Mouse (Mus musculus) stomach, embryonic 16.5 days (tissue): ENCODE results near the gene Tfcp2. TPM values are rescaled to one million over a fixed set of nuclear protein-coding genes. Genes with fewer than 3 reads are reported as not detected.
"Not testable (repeated sequence)": the region's sequence is repeated elsewhere in the genome, so short reads cannot be mapped to it uniquely, and the experiment has no call there.

Experiments used
- ATAC-seq: fragments of 200-750 bp; cut with Nextera tagmentation; 2 replicates; pipeline ENCODE4 v1.8.0; 2017; ENCODE audit warnings: moderate number of reproducible peaks, moderate TSS enrichment; ENCODE audit not compliant: insufficient read depth, low FRiP score
- H3K27ac ChIP-seq: fragments of 300-500 bp; sonication (generic); 2 replicates; pipeline ENCODE4 v1.5.1; 2014; ENCODE audit warnings: low read length
- H3K27me3 ChIP-seq: fragments of 300-500 bp; sonication (generic); 2 replicates; pipeline ENCODE4 v1.6.1; 2014; ENCODE audit warnings: low read length, control low read depth, mixed read lengths; ENCODE audit not compliant: control insufficient read depth, insufficient read depth
- H3K36me3 ChIP-seq: fragments of 300-500 bp; sonication (generic); 2 replicates; pipeline ENCODE4 v1.6.1; 2014; ENCODE audit warnings: low read length; ENCODE audit not compliant: control insufficient read depth, insufficient read depth
- H3K4me1 ChIP-seq: fragments of 300-500 bp; sonication (generic); 2 replicates; pipeline ENCODE4 v1.6.1; 2014; ENCODE audit warnings: low read length, control low read depth, mixed read lengths; ENCODE audit not compliant: control insufficient read depth, insufficient read depth
- H3K4me2 ChIP-seq: fragments of 300-500 bp; sonication (generic); 2 replicates; pipeline ENCODE4 v1.6.1; 2014; ENCODE audit warnings: low read depth, low read length, mixed read lengths
- H3K4me3 ChIP-seq: fragments of 300-500 bp; sonication (generic); replicated peaks from 2 replicates; pipeline ENCODE4 v1.5.1; 2014; ENCODE audit warnings: mild to moderate bottlenecking, low read length
- H3K9ac ChIP-seq: fragments of 300-500 bp; sonication (generic); 2 replicates; pipeline ENCODE4 v1.6.1; 2014; ENCODE audit warnings: low read length
- H3K9me3 ChIP-seq: fragments of 300-500 bp; sonication (generic); replicated peaks from 2 replicates; pipeline ENCODE4 v1.6.1; 2016; ENCODE audit warnings: low read length, control low read depth; ENCODE audit not compliant: control insufficient read depth
- WGBS: fragments of 180-500 bp; shearing (Covaris S2); extraction: QIAGEN DNeasy Blood & Tissue Kit; methylation state at CpG from one replicate; pipeline ENCODE4 v1.1.7; 2014; 5-methylcytosine and 5-hydroxymethylcytosine counted together
- polyA plus RNA-seq: library from polyadenylated mRNA; unstranded; fragments of >200 nt; fragmentation: Nextera tagmentation; extraction: Ambion mirVana; gene quantifications from 2 replicates; pipeline ENCODE4 v1.2.1, GENCODE M21; 2015

Gene Tfcp2
- polyA plus RNA-seq, 1 experiment from 2014 or later = 20.0 TPM

GRCm38 (mm10) chr15:100541001-100541400 is 10.8 kb downstream of the Tfcp2 start:
- WGBS = 63% methylated on average over 1 of the region's 1 CpGs

GRCm38 (mm10) chr15:100539411-100539810 is 12.4 kb downstream of the Tfcp2 start:
- Histone ChIP-seq H3K9ac (no peak overlapping the region), H3K27me3 (no peaks in the 10 kb centered on the region), H3K4me2 (no peak overlapping the region), H3K9me3 (no peaks in the 10 kb centered on the region), H3K4me1 (no peaks in the 10 kb centered on the region), H3K4me3 (no peak overlapping the region), H3K36me3 (no peaks in the 10 kb centered on the region; the same call in 1 of the 2 replicates), H3K27ac (no peak overlapping the region)
- no peak for ATAC-seq
- 92% methylated on average over 9 of the region's 9 CpGs for whole genome bisulfite sequencing

More at GRCm38 (mm10) chr15:100541001-100541400, 10.8 kb downstream of the Tfcp2 start:
- H3K36me3 ChIP-seq, H3K9ac ChIP-seq, H3K27me3 ChIP-seq, H3K27ac ChIP-seq, ATAC-seq, H3K4me3 ChIP-seq, H3K4me1 ChIP-seq, H3K4me2 ChIP-seq, H3K9me3 ChIP-seq: not testable (repeated sequence)

- H3K4me2 ChIP-seq = no peak overlapping the region
- no peaks in the 10 kb centered on the region; the same call in 1 of the 2 replicates for H3K36me3 ChIP-seq
- ATAC-seq = no peak
- H3K4me1 ChIP-seq = no peaks in the 10 kb centered on the region
- no peak overlapping the region for H3K4me3 ChIP-seq
- no peaks in the 10 kb centered on the region for H3K9me3 ChIP-seq
- WGBS = 86% methylated on average over 6 of the region's 6 CpGs
- H3K27ac ChIP-seq = no peak overlapping the region
- H3K9ac ChIP-seq = no peak overlapping the region
- no peaks in the 10 kb centered on the region for H3K27me3 ChIP-seq
These were observed 13.9 kb downstream of the Tfcp2 start for GRCm38 (mm10) chr15:100537913-100538312.

DNA sequence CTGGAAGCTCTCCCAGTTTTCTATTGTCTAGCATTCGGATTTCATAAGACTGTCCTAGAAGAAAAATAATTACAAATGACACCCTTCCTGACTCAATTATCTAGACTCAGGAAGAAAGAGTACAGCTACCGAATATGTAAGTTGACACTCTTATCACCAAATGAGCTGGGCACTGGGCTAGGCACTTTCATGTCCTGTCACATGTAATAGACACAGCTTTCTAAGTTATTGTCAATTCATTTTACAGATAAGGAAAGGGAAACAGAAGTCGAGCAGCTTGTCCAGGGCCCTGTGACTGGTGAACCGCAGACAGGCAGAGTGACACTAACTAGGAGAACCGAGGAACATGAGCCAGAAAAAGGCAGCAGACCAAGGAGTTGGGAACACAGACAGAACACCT is 23.9 kb downstream of the Tfcp2 start:
- no peak overlapping the region for H3K27ac ChIP-seq
- no peak overlapping the region for H3K4me3 ChIP-seq
- 0 out of 2 replicates have a peak, but pooled peaks cover 3% of the 10 kb centered on the region for H3K36me3 ChIP-seq
- no peak overlapping the region for H3K4me2 ChIP-seq
- H3K9ac ChIP-seq = no peak overlapping the region
- WGBS = 65% methylated on average over 5 of the region's 5 CpGs
- H3K4me1 ChIP-seq = no peaks in the 10 kb centered on the region
- H3K9me3 ChIP-seq = no peaks in the 10 kb centered on the region
- no peaks in the 10 kb centered on the region for H3K27me3 ChIP-seq
- ATAC-seq = no peak

GRCm38 (mm10) chr15:100525405-100525804 is 26.4 kb downstream of the Tfcp2 start:
- H3K4me1 ChIP-seq = no peaks in the 10 kb centered on the region
- H3K9me3 ChIP-seq = no peaks in the 10 kb centered on the region
- no peak overlapping the region for H3K9ac ChIP-seq
- no peak overlapping the region for H3K4me3 ChIP-seq
- 0 out of 2 replicates have a peak, but pooled peaks cover 4% of the 10 kb centered on the region for H3K36me3 ChIP-seq
- ATAC-seq = no peak
- no peaks in the 10 kb centered on the region for H3K27me3 ChIP-seq
- H3K4me2 ChIP-seq = no peak overlapping the region
- no peak overlapping the region for H3K27ac ChIP-seq
- 94% methylated on average over 14 of the region's 14 CpGs for WGBS

DNA sequence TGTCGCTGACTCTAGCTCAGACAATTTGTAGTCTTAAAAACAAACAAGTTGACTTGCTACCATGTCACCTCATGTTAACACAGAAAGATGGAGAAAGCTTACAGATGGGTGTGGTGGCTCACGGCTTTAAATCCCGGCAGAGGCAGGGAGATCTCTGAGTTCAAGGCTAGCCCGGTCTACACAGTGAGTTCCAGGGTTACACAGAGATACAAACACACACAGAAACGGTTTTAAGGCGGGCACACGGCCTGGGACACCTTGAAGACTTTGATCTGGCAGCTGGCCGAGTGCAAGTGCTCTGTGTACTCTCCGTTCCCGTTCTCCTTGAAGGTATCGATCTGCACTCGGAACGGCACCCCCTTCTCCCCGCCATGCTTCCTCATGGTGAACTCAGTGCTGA is 31.5 kb downstream of the Tfcp2 start:
- WGBS = 88% methylated on average over 14 of the region's 14 CpGs
- H3K36me3 ChIP-seq = 0 out of 2 replicates have a peak, but pooled peaks cover 11% of the 10 kb centered on the region
- no peaks in the 10 kb centered on the region for H3K9me3 ChIP-seq
- no peak overlapping the region for H3K9ac ChIP-seq
- H3K27me3 ChIP-seq = no peaks in the 10 kb centered on the region
- no peak for ATAC-seq
- no peak overlapping the region for H3K27ac ChIP-seq
- no peak overlapping the region for H3K4me3 ChIP-seq
- no peak overlapping the region for H3K4me2 ChIP-seq
- no peaks in the 10 kb centered on the region for H3K4me1 ChIP-seq

DNA sequence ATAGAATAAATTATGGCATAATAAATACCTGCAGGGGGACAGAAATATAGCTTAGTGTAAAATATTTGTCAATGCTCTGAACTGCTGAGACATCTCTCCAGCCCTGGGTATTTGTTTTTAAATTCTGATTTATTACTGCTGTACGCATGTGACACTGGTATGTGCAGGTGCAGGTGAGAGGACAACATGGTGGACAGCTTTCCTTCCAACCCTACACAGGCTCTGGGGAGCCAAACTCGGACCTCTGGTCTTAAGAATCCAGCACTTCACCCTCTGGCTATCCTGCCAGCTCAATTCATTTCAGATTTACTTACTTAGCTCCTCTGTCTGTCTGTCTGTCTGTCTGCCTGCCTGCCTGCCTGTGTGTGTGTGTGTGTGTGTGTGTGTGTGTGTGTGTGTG is 36.7 kb downstream of the Tfcp2 start:
- Histone ChIP-seq H3K9me3 (no peaks in the 10 kb centered on the region), H3K4me1 (no peaks in the 10 kb centered on the region), H3K4me3 (no peak overlapping the region), H3K4me2 (no peak overlapping the region), H3K9ac (no peak overlapping the region), H3K36me3 (peaks cover 29% of the 10 kb centered on the region; the same call in 1 of the 2 replicates), H3K27ac (no peak overlapping the region), H3K27me3 (no peaks in the 10 kb centered on the region)
- WGBS = 85% methylated on average over 2 of the region's 2 CpGs
- no peak for ATAC-seq

DNA sequence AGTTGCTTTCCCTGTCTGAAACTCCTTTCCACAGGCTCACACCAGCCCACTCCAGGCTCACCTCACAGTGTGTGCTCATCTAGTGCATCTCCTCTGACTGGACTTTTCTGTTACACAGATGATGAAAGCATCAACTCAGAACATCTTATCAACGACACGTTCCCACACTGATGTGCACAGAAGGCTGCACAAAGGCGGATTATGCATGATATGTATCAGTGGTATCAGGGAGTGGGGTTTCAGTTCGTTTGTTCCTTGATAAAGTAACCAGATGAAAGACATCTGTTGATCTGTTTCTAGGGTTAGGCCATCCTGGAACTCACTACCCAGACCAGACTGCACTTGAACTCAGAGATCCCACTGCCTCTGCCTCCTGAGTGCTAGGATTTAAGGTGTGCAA is 38.4 kb downstream of the Tfcp2 start:
- no peak for ATAC-seq
- no peaks in the 10 kb centered on the region for H3K27me3 ChIP-seq
- no peak overlapping the region for H3K4me2 ChIP-seq
- no peak overlapping the region for H3K9ac ChIP-seq
- WGBS = 83% methylated on average over 4 of the region's 4 CpGs
- H3K4me3 ChIP-seq = no peak overlapping the region
- H3K4me1 ChIP-seq = no peaks in the 10 kb centered on the region
- H3K27ac ChIP-seq = no peak overlapping the region
- no peaks in the 10 kb centered on the region for H3K9me3 ChIP-seq
- peaks cover 34% of the 10 kb centered on the region; the same call in 1 of the 2 replicates for H3K36me3 ChIP-seq

- H3K9ac ChIP-seq = no peak overlapping the region
- WGBS = 92% methylated on average over 11 of the region's 11 CpGs
- H3K27ac ChIP-seq = no peak overlapping the region
- H3K36me3 ChIP-seq = peaks cover 30% of the 10 kb centered on the region; the same call in 1 of the 2 replicates
- H3K4me2 ChIP-seq = no peak overlapping the region
- no peak for ATAC-seq
- H3K9me3 ChIP-seq = no peaks in the 10 kb centered on the region
- no peaks in the 10 kb centered on the region for H3K27me3 ChIP-seq
- H3K4me1 ChIP-seq = no peaks in the 10 kb centered on the region
- H3K4me3 ChIP-seq = no peak overlapping the region
These were observed 41.7 kb downstream of the Tfcp2 start for GRCm38 (mm10) chr15:100510072-100510471.
